Mouse (Mus musculus) urinary bladder, adult 2 months (tissue): ENCODE data around the gene Aste1. TPM values are rescaled to one million over a fixed set of nuclear protein-coding genes. Genes with fewer than 3 reads are reported as not detected.

Experiments
- DNase-seq: peaks from one replicate; pipeline ENCODE4 v3.0.0; 2022; ENCODE audit warnings: low spot score
- polyA plus RNA-seq: library from polyadenylated mRNA; depleted of rRNA; stranded (reverse); fragments of >200 nt; gene quantifications from 2 replicates; pipeline ENCODE4 v1.2.3, GENCODE M21; 2012; rRNA removed

The Aste1 gene
- 7.0 and 7.3 TPM in 2 replicates for polyA plus RNA-seq

DNA sequence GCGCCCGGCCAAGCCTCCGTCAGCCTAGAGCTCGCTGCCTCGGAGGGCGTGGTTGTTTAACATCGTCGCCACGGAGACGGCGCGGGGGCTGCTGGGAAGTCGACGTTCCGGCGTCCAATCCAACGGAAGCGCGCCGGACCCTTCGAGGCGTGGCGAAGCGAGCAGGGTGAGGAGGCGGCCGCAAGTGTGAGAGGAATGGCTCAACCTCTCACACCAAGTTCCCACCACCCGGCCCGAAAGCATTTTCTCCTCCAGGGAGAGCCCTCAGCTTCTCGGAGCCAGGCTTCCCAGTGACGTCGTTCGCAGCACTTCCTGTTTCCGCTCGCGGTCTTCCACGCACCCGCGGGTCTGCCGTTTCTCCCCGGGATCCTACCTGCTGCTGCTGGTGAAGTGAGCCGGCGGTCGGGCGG lies at the start of gene Aste1, which contains the start of gene Nek11:
Aste1 (plus strand) TSS at position 175 of the 410 bp plus-strand sequence.
Nek11 (minus strand) TSS at position 307 of the 410 bp plus-strand sequence.
- DNase-seq = peak; percentile 93

DNA sequence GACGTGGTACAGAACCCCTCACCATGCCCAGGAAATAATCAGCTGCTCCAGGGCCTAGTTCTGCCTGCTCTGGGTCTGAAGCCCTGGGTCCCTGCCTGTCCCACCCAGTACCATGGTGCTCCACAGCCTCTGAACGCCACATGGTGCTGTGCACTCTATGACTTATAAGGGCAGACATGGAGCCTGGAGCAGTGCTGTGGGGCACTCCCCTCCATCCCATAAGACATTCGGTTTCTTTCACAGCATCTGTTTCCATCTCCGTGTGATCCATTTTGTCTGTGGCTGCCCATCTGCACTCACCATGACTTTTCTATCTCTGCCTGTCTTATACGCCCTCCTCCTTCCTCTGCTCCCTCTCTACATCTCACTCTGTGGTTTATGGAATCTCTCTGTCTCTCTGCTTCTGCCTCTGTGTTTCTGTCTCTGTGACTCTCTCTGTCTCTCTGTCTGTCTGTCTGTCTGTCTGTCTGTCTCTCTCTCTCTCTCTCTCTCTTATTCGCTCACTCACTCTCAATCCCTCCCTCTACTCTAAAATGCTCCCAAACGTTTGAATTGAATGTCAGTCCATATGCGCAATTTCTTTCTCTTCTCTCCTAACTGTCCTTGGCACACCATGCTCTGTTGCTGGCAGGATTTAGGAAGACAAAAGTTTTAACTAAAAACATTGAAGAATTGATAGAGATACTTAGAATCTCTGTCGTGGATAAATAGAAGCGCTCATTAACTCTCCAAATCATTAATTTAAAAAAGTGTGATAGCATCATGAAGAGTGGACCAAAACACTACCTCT lies 46.8 kb upstream of the Aste1 start:
- no peak for DNase-seq

DNA sequence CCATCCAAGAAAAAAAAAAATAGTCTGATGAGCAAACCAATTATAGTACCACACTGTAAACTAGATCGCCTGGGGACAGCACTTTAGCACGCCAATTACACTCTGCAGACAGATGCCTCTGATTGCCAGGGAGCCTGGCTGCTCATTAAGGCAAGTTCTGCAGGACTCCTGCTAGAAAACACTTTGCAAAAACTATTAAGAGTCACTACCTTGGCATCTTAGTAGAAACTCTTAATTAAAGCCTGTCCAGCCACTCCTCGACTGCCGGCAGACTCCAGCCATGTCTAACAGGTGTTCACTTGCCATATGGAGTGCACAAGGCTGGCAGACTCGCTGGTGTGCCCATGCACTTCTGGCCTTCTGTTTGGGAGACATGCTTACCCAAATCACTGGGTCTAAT lies 46.2 kb upstream of the Aste1 start:
- DNase-seq = no peak

DNA sequence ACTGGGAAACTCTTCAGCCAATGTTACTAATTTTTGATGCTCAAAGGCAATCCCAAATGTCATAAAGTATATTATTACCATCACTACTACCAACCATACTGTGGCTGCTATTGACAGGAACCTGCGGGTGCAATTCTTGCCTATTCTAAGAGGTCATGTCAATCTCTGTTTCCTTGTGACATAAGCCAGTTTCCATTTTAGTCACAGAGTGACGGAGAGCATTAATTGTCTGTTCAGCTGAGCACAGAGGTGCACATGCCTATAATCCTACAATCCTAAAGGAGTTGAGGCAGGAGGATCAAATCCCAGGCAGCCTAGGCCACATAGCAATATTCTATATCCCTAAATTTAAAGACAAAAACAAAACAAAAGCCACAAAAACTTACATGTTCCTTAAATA lies 33.0 kb upstream of the Aste1 start:
- DNase-seq = no peak

DNA sequence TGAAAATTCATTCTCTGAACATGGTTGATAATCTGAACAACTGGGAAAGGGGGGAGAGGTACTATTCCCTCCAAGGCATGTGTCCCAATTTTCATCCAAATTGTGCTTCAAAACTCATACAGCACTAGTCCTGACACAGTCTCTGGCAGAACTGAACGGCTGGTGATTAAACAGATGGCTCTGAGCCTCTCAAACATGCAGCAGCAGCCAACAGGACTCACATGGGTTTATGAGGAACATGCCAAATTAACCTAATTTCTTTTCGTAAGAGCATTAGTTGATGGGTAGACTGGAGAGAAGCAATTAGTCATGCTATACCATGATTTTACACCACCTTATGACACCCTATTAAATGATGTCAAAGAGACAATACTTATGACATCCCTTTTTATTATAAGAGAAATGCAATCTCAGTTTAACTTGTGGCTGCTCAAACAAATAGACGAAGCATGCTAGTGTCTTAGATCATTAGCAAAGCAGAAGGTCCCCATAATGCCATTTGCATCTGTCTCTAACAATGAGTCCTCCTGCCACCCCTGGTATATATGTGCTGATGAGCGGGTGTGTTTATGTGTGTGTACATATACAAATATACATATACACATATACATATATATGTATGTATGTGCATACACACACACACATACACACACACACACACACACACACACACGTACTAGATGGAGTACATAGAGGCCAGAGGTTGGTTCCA lies 31.5 kb upstream of the Aste1 start:
- DNase-seq = no peak

DNA sequence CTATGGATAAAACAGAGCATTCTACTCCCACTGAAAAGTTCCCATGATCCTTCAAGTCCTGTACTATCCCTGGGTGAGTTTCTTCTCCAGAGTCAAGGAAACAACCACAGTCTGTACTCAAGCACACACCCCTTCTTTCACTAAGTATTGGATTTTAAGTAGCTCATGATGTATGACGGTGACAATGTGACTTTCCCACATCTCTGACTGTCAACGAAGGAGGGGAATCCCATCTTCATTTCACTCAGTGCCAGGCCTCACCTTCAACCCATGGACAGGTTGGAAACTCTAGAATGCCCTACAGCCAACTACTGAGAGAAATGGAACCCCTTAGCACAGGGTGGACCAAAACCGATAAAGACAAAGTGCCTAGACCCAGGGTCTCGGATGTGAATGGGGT lies 29.0 kb upstream of the Aste1 start:
- no peak for DNase-seq

DNA sequence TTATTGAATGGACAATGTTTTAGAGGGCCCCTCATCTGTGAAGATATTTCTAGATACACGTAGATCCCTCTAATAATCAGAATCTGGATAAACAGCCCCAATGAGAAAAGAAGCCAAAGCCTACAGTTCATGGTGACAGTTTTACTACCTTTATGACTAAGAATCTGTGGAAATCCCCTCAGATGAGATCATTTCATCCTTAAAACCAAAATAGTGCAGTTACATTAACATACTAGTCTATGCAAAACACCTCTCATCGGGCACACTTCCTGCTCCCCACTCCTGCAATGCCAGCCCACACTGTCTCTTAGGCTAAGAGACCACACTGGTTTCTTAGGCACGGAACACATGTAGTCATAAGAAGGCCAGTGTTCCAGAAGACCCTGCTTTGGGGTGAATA lies 26.6 kb upstream of the Aste1 start:
- DNase-seq = no peak

DNA sequence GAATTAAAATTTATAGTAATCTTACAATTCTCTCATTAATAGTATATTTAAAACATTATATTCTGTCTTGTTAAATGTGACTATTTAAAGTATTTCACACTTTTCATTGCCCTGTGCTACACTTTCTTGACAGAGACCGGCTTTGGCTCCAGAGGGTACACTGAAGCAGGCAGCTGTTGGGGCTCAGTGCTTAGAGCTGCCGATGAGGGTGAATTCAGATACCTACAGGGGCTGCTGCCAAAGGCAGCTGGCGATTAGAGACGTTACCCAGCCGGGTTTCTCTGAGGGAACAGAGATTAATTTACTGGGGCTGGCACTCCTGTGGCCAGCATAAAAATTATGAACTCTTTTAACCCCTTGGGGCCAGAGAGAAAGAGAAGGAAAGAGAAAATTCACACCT lies 20.8 kb upstream of the Aste1 start:
- no peak for DNase-seq

DNA sequence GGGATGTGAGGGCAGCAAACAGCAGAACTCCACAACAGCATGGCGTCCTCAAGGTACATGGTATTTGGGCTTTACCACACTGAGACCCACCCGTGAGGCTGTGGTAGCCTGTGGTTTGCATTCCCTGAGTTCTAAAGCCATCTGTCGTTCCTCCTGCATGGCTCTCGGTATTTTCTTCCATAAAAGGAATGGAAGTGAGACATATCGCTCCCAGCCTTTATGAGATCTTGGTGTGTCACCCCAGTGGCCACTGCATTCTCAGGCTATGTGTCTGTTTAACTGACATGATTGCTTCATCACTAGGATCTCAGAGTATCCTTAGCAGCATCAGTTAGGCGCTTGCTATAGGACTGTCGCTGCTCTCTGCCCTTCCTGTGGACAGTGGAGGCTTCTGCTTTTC lies 18.8 kb upstream of the Aste1 start:
- no peak for DNase-seq

DNA sequence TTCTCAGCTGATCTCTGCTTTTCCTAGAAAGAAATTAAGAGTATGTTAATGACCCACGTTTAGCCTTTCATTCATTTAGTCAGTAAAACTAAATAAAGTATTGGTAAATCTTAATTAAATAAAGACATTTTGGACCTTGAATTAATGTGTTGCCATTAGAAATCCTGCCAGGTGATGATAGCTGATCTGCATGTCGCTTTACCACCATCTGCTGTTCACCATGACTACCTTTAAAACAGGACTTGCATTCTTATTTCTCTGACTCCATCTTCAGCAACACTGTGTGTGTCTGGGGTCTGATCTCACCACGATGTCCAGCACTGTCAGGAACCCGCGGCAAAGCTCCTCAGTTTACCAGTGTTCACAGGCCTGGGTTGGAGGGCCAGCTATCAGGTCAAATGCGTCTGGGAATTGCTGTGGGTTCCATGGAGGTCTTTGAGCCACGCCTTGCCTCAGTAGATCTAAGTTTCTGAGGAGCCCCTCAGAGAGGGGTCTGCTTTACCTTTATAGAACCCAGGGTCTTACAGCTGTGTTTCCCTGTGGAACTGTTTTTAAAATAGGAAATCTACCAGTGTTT lies 18.1 kb upstream of the Aste1 start:
- DNase-seq = no peak

DNA sequence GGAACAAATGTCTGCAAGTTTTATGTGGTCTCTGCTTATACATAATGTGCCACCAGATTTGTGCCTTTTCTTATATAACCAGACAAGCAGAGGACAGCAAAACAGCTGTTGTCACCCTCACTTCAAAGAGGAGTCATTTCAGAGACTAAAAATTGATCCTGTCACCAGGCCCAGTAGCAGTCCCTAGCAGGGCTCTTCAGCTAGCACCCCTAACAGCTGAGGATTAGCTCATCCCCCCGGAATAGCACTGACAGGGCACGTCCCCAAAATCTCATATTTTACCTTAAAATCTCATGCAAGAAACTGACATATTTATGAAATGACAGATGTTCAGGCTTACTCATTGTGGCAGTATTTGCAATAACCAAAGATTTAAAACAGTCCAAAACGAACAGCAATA lies 17.6 kb upstream of the Aste1 start:
- no peak for DNase-seq

DNA sequence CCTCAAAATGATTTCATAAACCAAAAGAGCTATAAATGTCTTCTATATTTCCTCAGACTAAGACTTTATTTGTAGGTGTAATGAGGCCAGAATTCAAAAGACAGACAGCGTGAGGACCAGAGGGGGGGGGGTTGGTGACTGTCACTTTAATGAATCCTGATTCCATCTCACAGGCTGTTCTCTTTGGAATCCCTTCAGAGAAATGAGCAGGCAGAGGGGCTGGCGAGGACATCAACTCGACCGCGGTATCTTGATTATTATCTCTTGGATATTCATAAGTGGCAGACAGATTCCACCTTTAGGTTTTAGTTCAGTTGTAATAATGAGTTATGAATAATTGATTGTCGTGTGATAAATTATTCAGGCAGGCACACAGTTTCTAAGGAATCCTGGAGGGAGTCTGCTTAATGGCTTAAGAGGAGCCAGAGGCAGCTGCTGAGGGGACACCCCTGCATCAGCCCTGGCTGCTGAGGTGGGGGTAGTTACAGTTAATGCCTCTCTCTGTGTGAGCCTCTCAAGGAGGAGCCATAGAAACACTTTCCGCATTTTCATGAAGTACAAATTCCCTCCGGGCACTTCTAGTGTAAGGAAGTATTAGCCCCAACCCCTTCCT lies 15.6 kb upstream of the Aste1 start:
- no peak for DNase-seq

DNA sequence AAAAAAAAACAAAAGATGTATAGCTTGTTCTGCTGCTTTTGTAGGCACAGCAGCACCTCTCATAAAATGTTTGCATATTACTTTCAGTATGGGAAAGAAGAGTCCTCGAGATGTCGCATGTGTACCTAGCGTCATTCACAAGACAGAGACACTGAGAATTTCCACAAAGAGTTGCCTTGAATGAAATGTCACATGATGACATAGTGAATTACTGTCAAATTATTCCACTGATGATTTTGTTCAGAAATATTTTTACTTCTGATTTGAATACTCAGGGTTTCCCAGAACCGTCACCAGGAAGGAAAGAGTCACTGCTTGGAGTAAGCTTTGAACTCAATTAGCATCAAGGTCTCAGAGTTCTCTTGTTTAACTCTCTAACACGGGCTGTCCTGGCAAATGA lies 7.8 kb upstream of the Aste1 start:
- no peak for DNase-seq

DNA sequence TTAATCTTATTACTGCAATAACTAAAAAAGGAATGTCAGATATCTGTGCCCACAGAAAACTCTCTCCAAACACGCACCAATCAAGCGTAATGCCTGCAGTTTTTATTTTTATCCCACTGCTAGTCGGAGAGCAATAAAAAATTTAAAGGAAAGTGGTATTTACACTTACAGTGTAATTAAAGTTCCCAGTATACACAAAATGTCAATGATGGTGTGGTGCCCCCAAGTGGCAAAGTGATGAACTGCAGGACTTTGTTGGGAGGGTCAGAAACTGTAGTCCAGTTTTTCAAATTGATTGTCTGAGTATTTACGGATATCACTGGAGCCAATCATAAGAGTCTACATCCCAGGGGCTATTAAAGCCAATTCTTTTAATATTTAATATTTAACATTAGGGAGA lies 5.9 kb upstream of the Aste1 start:
- peak; percentile 34 for DNase-seq

DNA sequence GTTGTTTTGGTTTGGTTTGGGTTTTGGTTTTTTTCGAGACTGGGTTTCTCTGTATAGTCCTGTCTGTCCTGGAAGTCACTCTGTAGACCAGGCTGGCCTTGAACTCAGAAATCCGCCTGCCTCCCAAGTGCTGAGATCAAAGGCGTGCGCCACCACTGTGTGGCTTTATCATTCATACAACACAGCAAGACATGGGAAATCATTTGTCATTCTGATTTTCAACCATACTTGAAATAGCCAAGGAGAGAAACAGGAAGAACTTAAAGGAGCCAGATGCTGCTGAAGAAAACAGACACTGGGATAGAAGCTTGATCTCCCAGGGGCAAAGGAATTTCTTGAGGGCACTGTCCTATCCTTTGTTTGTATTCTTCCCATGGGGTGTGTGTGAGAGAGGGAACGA lies 4.6 kb upstream of the Aste1 start:
- no peak for DNase-seq

DNA sequence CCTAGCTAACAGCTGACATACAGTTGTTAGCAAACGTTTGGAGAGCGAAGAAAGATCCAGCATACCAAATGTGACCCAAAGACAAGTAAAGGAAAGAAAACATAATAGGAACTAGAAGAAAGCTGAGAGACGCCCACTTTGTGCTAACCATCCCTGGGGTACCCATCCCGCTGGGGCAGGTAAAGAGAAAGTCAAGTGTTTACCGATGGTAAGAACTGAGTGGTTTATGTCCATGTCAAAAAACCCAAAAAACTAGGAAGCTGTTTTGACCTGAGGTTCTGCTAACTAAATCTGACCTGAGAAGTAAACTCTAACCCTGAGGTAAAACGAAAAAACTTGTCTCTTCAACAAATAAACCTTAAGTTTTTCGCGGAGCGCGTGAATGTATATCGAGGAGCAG lies 472 bp upstream of the Aste1 start:
- no peak for DNase-seq

DNA sequence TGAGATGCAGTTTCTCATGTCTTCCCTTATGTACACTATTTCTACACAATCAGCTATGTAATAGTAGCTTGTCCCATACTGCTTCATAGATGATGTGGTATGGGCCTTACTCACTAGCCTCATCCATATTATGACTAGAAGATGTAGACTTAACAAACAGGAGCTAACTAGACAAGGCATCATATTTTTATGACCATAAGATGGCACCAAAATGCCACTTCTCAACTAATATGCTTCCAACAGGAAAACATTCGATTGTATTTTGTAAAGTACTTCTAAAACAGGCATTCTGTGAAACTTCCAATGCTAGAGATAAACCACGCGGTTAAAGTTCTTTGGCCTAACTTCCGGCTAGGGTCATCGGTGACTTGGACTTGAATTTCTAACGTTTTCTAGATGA lies 13.4 kb downstream of the Aste1 start:
- no peak for DNase-seq

DNA sequence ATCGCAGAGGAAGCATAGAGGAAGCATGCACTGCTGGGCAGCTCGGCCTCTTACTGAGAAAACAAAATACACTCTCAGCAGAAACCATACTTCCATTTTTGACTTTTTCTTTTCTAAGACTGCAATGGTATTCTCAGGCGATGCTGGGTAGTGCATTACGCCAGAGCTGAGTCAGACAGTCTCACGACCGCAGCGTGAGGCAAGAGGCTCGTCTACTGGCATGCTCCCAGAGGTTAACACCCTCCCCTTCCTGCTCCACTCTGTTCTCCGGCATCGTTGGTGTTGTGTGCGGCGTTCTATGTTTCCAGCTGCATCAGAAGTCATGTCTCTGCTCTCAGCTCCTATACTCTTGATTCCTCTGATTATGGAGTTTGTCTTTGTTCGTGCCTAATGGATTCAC lies 63.8 kb downstream of the Aste1 start:
- DNase-seq = no peak

DNA sequence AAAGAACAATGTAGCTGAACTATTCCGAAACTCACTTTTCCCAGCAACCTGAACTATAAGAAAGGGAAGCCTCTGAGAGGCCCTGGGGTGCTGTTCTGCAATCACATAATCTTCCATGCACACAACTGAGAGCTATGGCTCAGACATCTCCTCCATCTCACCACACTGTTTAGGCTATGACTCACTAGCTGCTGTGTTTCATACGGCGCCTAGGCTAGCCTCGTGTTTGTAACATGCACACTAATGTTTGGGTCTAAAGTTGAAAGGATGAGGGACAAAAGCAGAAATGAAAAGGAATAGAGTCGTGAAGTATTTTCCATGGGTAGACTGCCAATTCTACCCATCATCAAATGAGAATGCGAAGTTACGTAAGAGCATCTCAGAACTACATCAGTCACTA lies 66.3 kb downstream of the Aste1 start:
- DNase-seq = no peak
